Mouse (Mus musculus) erythroblast, embryonic 14.5 days (primary cell): ENCODE measurements around the gene Ddx58.

Experiments used
- GATA1 ChIP-seq: IDR thresholded peaks from 2 replicates; pipeline ENCODE4 v1.6.1; 2012; ENCODE audit warnings: low read length, inconsistent platforms, mixed read lengths
- TAL1 ChIP-seq: IDR thresholded peaks from 3 replicates; pipeline ENCODE4 v1.6.1; 2012; ENCODE audit warnings: low read length, inconsistent platforms, mixed read lengths

DNA sequence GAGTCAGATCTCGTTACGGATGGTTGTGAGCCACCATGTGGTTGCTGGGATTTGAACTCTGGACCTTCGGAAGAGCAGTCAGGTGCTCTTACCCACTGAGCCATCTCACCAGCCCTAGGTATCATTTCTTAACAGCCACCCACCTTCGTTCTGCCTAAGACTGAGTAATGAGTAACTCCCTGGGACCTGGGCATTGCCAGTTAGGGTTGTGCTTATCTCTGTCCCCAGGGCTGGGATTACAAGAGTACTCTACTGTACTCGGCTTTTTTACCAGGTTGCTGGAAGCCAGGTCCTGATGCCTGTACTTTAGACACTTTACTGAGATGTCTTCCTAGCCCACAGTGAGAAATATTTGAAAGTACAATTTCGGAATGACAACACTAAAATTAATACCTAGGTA lies 27.5 kb downstream of the Ddx58 start:
- TF ChIP-seq GATA1, result no peak
- TF ChIP-seq TAL1, result no peak
